Mouse (Mus musculus): ENCODE results near the gene Dhtkd1. TPM values are rescaled to one million over a fixed set of nuclear protein-coding genes. Genes with fewer than 3 reads are reported as not detected.

Dhtkd1 gene
- polyA plus RNA-seq, 1 experiment: 27.0 TPM

DNA sequence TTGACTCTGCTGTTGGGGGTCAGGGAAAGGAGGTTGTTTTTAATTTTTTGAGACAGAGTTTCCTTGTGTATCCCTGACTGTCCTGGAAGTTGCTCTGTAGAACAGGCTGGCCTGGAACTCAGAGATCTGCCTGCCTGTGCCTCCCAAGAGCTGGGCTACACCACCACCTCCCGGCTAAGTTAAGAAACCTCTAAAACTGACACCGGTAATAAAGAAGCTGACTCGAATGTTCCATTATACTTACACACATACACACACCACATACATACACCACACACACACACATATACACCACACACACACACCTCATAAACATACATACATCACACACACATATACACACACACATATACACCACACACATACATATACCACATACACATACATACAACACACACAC lies 7.7 kb downstream of the Dhtkd1 start:
- Histone ChIP-seq H3K27me3 (replicated peaks; ENCODE audit: control insufficient read depth, insufficient read depth, low read length) (no peaks in the 10 kb centered on the region), H3K27ac (ENCODE audit: insufficient read depth, low read depth, low read length) (no peak overlapping the region), H3K4me3 (ENCODE audit: insufficient read depth, low read depth, low read length) (no peak overlapping the region), H3K4me1 (ENCODE audit: control insufficient read depth, insufficient read depth, low read length) (0 out of 2 replicates have a peak, but pooled peaks cover 2% of the 10 kb centered on the region), H3K36me3 (ENCODE audit: control insufficient read depth, insufficient read depth, low read length) (no peaks in the 10 kb centered on the region)
- no peak for DNase-seq
- 52% methylated on average over 3 of the region's 3 CpGs for WGBS
- no peak for TF ChIP-seq CTCF (conservative IDR thresholded peaks at IDR 0.05; ENCODE audit: insufficient read depth, insufficient read length, low read depth, low read length)

GRCm38 (mm10) chr2:5931938-5932337 lies 10.7 kb downstream of the Dhtkd1 start:
- DNase-seq: no peak
- Histone ChIP-seq H3K4me1 (ENCODE audit: control insufficient read depth, insufficient read depth, low read length) (0 out of 2 replicates have a peak, but pooled peaks cover 2% of the 10 kb centered on the region), H3K27me3 (replicated peaks; ENCODE audit: control insufficient read depth, insufficient read depth, low read length) (no peaks in the 10 kb centered on the region), H3K27ac (ENCODE audit: insufficient read depth, low read depth, low read length) (no peak overlapping the region), H3K36me3 (ENCODE audit: control insufficient read depth, insufficient read depth, low read length) (no peaks in the 10 kb centered on the region), H3K4me3 (ENCODE audit: insufficient read depth, low read depth, low read length) (no peak overlapping the region)
- TF ChIP-seq POLR2A (IDR thresholded peaks at IDR 0.05; ENCODE audit: low read depth, low read length): no peak
- TF ChIP-seq CTCF (conservative IDR thresholded peaks at IDR 0.05; ENCODE audit: insufficient read depth, insufficient read length, low read depth, low read length): no peak
- 90% methylated on average over 5 of the region's 5 CpGs for WGBS

- no peak overlapping the region for H3K4me3 ChIP-seq (ENCODE audit: insufficient read depth, low read depth, low read length)
- no peaks in the 10 kb centered on the region for H3K4me1 ChIP-seq (ENCODE audit: control insufficient read depth, insufficient read depth, low read length)
- no peak for TF ChIP-seq CTCF (conservative IDR thresholded peaks at IDR 0.05; ENCODE audit: insufficient read depth, insufficient read length, low read depth, low read length)
- no peak for TF ChIP-seq POLR2A (IDR thresholded peaks at IDR 0.05; ENCODE audit: low read depth, low read length)
- H3K36me3 ChIP-seq (ENCODE audit: control insufficient read depth, insufficient read depth, low read length): no peaks in the 10 kb centered on the region
- H3K27ac ChIP-seq (ENCODE audit: insufficient read depth, low read depth, low read length): no peak overlapping the region
- 82% methylated on average over 18 of the region's 18 CpGs for WGBS
- no peaks in the 10 kb centered on the region for H3K27me3 ChIP-seq (replicated peaks; ENCODE audit: control insufficient read depth, insufficient read depth, low read length)
- no peak for DNase-seq
Observed at GRCm38 (mm10) chr2:5930291-5931054, 12.1 kb downstream of the Dhtkd1 start.

GRCm38 (mm10) chr2:5929793-5930192 lies 12.8 kb downstream of the Dhtkd1 start:
- Histone ChIP-seq H3K27me3 (replicated peaks; ENCODE audit: control insufficient read depth, insufficient read depth, low read length) (no peaks in the 10 kb centered on the region), H3K4me1 (ENCODE audit: control insufficient read depth, insufficient read depth, low read length) (no peaks in the 10 kb centered on the region), H3K36me3 (ENCODE audit: control insufficient read depth, insufficient read depth, low read length) (no peaks in the 10 kb centered on the region), H3K4me3 (ENCODE audit: insufficient read depth, low read depth, low read length) (no peak overlapping the region), H3K27ac (ENCODE audit: insufficient read depth, low read depth, low read length) (no peak overlapping the region)
- no peak for DNase-seq
- TF ChIP-seq CTCF (conservative IDR thresholded peaks at IDR 0.05; ENCODE audit: insufficient read depth, insufficient read length, low read depth, low read length) (no peak), POLR2A (IDR thresholded peaks at IDR 0.05; ENCODE audit: low read depth, low read length) (no peak)
- 84% methylated on average over 5 of the region's 5 CpGs for WGBS

DNA sequence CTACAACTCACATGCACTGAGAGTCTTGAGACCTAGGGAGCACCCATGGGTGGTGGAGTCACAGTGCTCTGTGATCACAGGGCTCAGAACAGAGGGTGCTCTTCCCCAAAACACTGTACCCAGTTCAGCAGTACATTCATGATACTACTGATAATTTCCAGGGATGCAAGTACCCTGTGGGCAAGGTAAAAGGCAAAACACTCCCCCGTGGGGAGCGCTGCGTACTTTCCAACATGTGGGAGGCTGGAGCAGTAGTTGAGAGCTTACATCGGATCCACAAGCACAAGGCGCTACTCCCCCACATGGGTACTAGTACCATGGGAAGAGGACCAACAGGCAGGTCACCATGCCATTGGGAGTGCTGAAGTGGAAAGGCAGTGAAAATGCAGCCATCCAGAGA lies 15.1 kb downstream of the Dhtkd1 start:
- TF ChIP-seq CTCF (conservative IDR thresholded peaks at IDR 0.05; ENCODE audit: insufficient read depth, insufficient read length, low read depth, low read length): no peak
- no peak for TF ChIP-seq POLR2A (IDR thresholded peaks at IDR 0.05; ENCODE audit: low read depth, low read length)
- no peaks in the 10 kb centered on the region for H3K27me3 ChIP-seq (replicated peaks; ENCODE audit: control insufficient read depth, insufficient read depth, low read length)
- no peak overlapping the region for H3K27ac ChIP-seq (ENCODE audit: insufficient read depth, low read depth, low read length)
- DNase-seq: no peak
- H3K4me3 ChIP-seq (ENCODE audit: insufficient read depth, low read depth, low read length): no peak overlapping the region
- H3K36me3 ChIP-seq (ENCODE audit: control insufficient read depth, insufficient read depth, low read length): no peaks in the 10 kb centered on the region
- WGBS: 74% methylated on average over 5 of the region's 5 CpGs
- no peaks in the 10 kb centered on the region for H3K4me1 ChIP-seq (ENCODE audit: control insufficient read depth, insufficient read depth, low read length)

GRCm38 (mm10) chr2:5923786-5924185 lies 18.8 kb downstream of the Dhtkd1 start:
- 74% methylated on average over 9 of the region's 9 CpGs for WGBS
- Histone ChIP-seq H3K4me1 (ENCODE audit: control insufficient read depth, insufficient read depth, low read length) (no peaks in the 10 kb centered on the region), H3K27ac (ENCODE audit: insufficient read depth, low read depth, low read length) (no peak overlapping the region), H3K27me3 (replicated peaks; ENCODE audit: control insufficient read depth, insufficient read depth, low read length) (no peaks in the 10 kb centered on the region), H3K36me3 (ENCODE audit: control insufficient read depth, insufficient read depth, low read length) (no peaks in the 10 kb centered on the region), H3K4me3 (ENCODE audit: insufficient read depth, low read depth, low read length) (no peak overlapping the region)
- TF ChIP-seq POLR2A (IDR thresholded peaks at IDR 0.05; ENCODE audit: low read depth, low read length) (no peak), CTCF (conservative IDR thresholded peaks at IDR 0.05; ENCODE audit: insufficient read depth, insufficient read length, low read depth, low read length) (no peak)
- no peak for DNase-seq

GRCm38 (mm10) chr2:5922823-5923222 lies 19.8 kb downstream of the Dhtkd1 start:
- Histone ChIP-seq H3K4me3 (ENCODE audit: insufficient read depth, low read depth, low read length) (no peak overlapping the region), H3K27ac (ENCODE audit: insufficient read depth, low read depth, low read length) (no peak overlapping the region), H3K4me1 (ENCODE audit: control insufficient read depth, insufficient read depth, low read length) (no peaks in the 10 kb centered on the region), H3K27me3 (replicated peaks; ENCODE audit: control insufficient read depth, insufficient read depth, low read length) (no peaks in the 10 kb centered on the region), H3K36me3 (ENCODE audit: control insufficient read depth, insufficient read depth, low read length) (no peaks in the 10 kb centered on the region)
- no peak for DNase-seq
- WGBS: 96% methylated on average over 6 of the region's 6 CpGs
- no peak for TF ChIP-seq POLR2A (IDR thresholded peaks at IDR 0.05; ENCODE audit: low read depth, low read length)
- no peak for TF ChIP-seq CTCF (conservative IDR thresholded peaks at IDR 0.05; ENCODE audit: insufficient read depth, insufficient read length, low read depth, low read length)

Data from kidney, adult 2 months (tissue).